Mouse (Mus musculus) embryo, embryonic 10.5 days (tissue): ENCODE measurements around the gene Slc8b1.

Experiments
- DNase-seq: peaks from one replicate; pipeline ENCODE4 v3.0.0-alpha.2; 2015; ENCODE audit warnings: low spot score

Gene Slc8b1

GRCm38 (mm10) chr5:120526311-120526710 is 15.3 kb downstream of the Slc8b1 start:
- no peak for DNase-seq

GRCm38 (mm10) chr5:120527296-120527964 is 16.5 kb downstream of the Slc8b1 start:
- no peak for DNase-seq

- DNase-seq: no peak
Measured at GRCm38 (mm10) chr5:120531631-120532030, 20.7 kb downstream of the Slc8b1 start.

GRCm38 (mm10) chr5:120534071-120534685 is 23.2 kb downstream of the Slc8b1 start:
- no peak for DNase-seq

GRCm38 (mm10) chr5:120534686-120535075 is 23.7 kb downstream of the Slc8b1 start:
- DNase-seq: no peak

GRCm38 (mm10) chr5:120536046-120536445 is 25.1 kb downstream of the Slc8b1 start:
- no peak for DNase-seq

GRCm38 (mm10) chr5:120536632-120537031 is 25.7 kb downstream of the Slc8b1 start:
- no peak for DNase-seq

GRCm38 (mm10) chr5:120548236-120548850 is 37.4 kb downstream of the Slc8b1 start:
- no peak for DNase-seq

- no peak for DNase-seq
Measured at GRCm38 (mm10) chr5:120550137-120550536, 39.2 kb downstream of the Slc8b1 start.

GRCm38 (mm10) chr5:120550673-120551072 is 39.7 kb downstream of the Slc8b1 start:
- DNase-seq: no peak

GRCm38 (mm10) chr5:120555871-120556270 is 44.9 kb downstream of the Slc8b1 start:
- DNase-seq: no peak

GRCm38 (mm10) chr5:120558041-120558440 is 47.1 kb downstream of the Slc8b1 start:
- no peak for DNase-seq

- no peak for DNase-seq
Measured at GRCm38 (mm10) chr5:120558762-120559161, 47.8 kb downstream of the Slc8b1 start.

GRCm38 (mm10) chr5:120560129-120560615 is 49.2 kb downstream of the Slc8b1 start:
- DNase-seq: no peak

GRCm38 (mm10) chr5:120560616-120561311 is 49.8 kb downstream of the Slc8b1 start:
- DNase-seq: peak; percentile 72

GRCm38 (mm10) chr5:120562956-120563913 is 52.3 kb downstream of the Slc8b1 start:
- DNase-seq: peak; percentile 77

- DNase-seq: no peak
Measured at GRCm38 (mm10) chr5:120563914-120564311, 52.9 kb downstream of the Slc8b1 start.

- peak; percentile 52 for DNase-seq
Measured at GRCm38 (mm10) chr5:120565171-120565905, 54.4 kb downstream of the Slc8b1 start.

GRCm38 (mm10) chr5:120566101-120566500 is 55.1 kb downstream of the Slc8b1 start:
- DNase-seq: no peak

GRCm38 (mm10) chr5:120566681-120567252 is 55.8 kb downstream of the Slc8b1 start:
- DNase-seq: no peak
